Mouse (Mus musculus) neural tube, embryonic 13.5 days (tissue): Measurements from ENCODE around the gene Ranbp17. TPM values are rescaled to one million over a fixed set of nuclear protein-coding genes. Genes with fewer than 3 reads are reported as not detected.

Experiments
- ATAC-seq: fragments of 200-750 bp; cut with Nextera tagmentation; 2 replicates; pipeline ENCODE4 v1.8.0; 2017; ENCODE audit warnings: low read depth, mild to moderate bottlenecking, moderate TSS enrichment, moderate library complexity
- H3K27ac ChIP-seq: fragments of 300-500 bp; sonication (generic); replicated peaks from 2 replicates; pipeline ENCODE4 v1.5.1; 2015; ENCODE audit warnings: moderate library complexity, mild to moderate bottlenecking, inconsistent platforms
- H3K27me3 ChIP-seq: fragments of 300-500 bp; sonication (generic); 2 replicates; pipeline ENCODE4 v1.6.1; 2015; ENCODE audit warnings: mild to moderate bottlenecking, inconsistent platforms
- H3K36me3 ChIP-seq: fragments of 300-500 bp; sonication (generic); 2 replicates; pipeline ENCODE4 v1.6.1; 2015; ENCODE audit warnings: mild to moderate bottlenecking, inconsistent platforms
- H3K4me1 ChIP-seq: fragments of 300-500 bp; sonication (generic); replicated peaks from 2 replicates; pipeline ENCODE4 v1.6.1; 2015; ENCODE audit warnings: inconsistent platforms
- H3K4me2 ChIP-seq: fragments of 300-500 bp; sonication (generic); 2 replicates; pipeline ENCODE4 v1.6.1; 2015; ENCODE audit warnings: inconsistent platforms, mild to moderate bottlenecking, moderate library complexity
- H3K4me3 ChIP-seq: fragments of 300-500 bp; sonication (generic); 2 replicates; pipeline ENCODE4 v1.5.1; 2015; ENCODE audit warnings: mild to moderate bottlenecking, inconsistent platforms
- H3K9ac ChIP-seq: fragments of 300-500 bp; sonication (generic); 2 replicates; pipeline ENCODE4 v1.6.1; 2015; ENCODE audit warnings: moderate library complexity, mild to moderate bottlenecking, inconsistent platforms
- H3K9me3 ChIP-seq: fragments of 300-500 bp; sonication (generic); 2 replicates; pipeline ENCODE4 v1.6.1; 2016; ENCODE audit warnings: inconsistent platforms
- WGBS: fragments of 180-500 bp; shearing (Covaris S2); methylation state at CpG from one replicate; pipeline ENCODE4 v1.1.7; 2015; 5-methylcytosine and 5-hydroxymethylcytosine counted together
- polyA plus RNA-seq: library from polyadenylated mRNA; unstranded; fragments of >200 nt; fragmentation: Nextera tagmentation; extraction: Ambion mirVana; gene quantifications from 2 replicates; pipeline ENCODE4 v1.2.1, GENCODE M21; 2015

Ranbp17 gene
- polyA plus RNA-seq, 1 experiment from 2014 or later: 10.5 TPM

DNA sequence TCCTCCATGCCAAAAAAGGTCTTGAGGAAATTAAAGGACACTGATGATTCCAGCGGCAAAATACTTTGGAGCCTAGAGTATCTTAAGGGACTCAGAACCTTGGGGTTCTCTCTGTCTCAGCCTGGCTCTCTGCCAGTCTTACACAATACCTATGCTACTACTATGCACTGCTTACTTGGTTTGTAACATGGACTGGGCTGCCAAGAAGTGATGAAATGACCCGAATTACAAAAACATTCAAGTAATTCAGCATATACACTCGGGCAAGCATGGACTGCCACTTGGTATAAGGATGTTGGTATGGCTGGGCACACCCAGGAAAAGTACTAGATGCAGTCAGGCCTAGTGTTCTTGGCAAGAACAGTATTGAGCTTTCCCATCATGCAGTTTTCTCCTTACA is 114.8 kb downstream of the Ranbp17 start:
- Histone ChIP-seq H3K36me3 (no peaks in the 10 kb centered on the region), H3K27me3 (no peaks in the 10 kb centered on the region), H3K4me3 (no peak overlapping the region), H3K27ac (peak overlapping the region; percentile 46), H3K4me1 (peaks cover 18% of the 10 kb centered on the region), H3K9me3 (no peaks in the 10 kb centered on the region), H3K4me2 (no peak overlapping the region), H3K9ac (no peak overlapping the region)
- no peak for ATAC-seq
- 79% methylated on average over 3 of the region's 3 CpGs for WGBS

DNA sequence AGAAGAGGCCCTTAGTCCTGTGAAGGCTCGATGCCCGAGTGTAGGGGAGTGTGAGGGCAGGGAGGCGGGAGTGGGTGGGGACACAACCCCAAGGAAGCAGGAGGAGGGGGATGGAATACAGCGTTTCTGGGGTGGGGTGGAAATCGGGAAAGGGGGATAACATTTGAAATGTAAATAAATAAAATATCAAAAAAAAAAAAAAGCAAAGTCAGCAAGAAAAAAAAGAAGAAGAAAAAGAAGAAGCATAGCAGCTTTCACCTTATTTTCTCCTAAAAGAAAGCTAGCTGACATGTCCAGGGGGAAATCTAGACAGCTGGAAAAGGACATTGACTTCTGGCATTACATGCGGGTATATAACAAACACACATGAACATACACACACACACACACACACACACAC is 117.3 kb downstream of the Ranbp17 start:
- Histone ChIP-seq H3K27ac (no peak overlapping the region), H3K4me2 (no peak overlapping the region), H3K27me3 (no peaks in the 10 kb centered on the region), H3K9ac (no peak overlapping the region), H3K9me3 (no peaks in the 10 kb centered on the region), H3K4me3 (no peak overlapping the region), H3K36me3 (no peaks in the 10 kb centered on the region), H3K4me1 (peaks cover 18% of the 10 kb centered on the region)
- ATAC-seq: no peak
- 89% methylated on average over 6 of the region's 6 CpGs for WGBS

DNA sequence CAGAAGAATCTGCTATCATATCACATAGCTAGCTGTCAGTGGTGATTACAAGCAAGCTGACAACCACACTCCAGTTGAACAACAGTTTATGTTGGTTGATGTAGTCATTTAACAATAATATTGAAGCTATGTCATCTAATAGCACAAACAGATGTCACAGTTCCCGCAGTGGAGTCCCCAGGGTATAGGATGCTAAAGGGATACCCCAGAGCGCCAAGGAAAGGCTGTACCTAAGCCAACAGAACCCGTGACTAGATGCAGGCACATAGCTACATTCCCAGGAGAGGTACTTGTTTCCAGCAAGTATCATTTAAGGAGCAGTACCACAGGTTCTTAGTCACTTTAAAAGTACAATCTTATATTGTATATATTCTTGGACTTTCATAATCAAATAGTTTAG is 119.5 kb downstream of the Ranbp17 start:
- no peak for ATAC-seq
- H3K4me3 ChIP-seq: no peak overlapping the region
- 0 out of 2 replicates have a peak, but pooled peaks cover 5% of the 10 kb centered on the region for H3K4me1 ChIP-seq
- H3K27me3 ChIP-seq: no peaks in the 10 kb centered on the region
- no peaks in the 10 kb centered on the region for H3K36me3 ChIP-seq
- H3K27ac ChIP-seq: no peak overlapping the region
- no peak overlapping the region for H3K9ac ChIP-seq
- WGBS: 58% methylated on average over 3 of the region's 3 CpGs
- H3K4me2 ChIP-seq: no peak overlapping the region
- H3K9me3 ChIP-seq: no peaks in the 10 kb centered on the region

DNA sequence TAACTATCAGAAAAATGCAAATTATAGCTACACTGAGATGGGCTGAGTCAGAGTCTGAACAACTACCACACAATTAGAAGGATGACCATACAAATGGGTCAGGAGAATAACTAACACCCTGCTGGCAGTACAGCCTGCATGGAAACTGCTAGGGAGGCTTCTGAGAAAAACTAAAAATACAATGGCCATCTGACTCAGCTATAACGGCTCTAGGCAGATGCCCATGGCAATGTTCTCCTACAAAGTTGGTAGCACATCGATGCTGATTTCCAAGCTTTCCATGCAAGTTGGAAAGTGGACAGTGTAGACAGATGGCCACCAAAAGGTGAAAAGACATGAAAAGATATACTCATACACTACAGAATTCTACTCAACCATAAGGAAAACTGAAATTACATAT is 124.9 kb downstream of the Ranbp17 start:
- Histone ChIP-seq H3K4me2 (no peak overlapping the region), H3K9ac (no peak overlapping the region), H3K4me1 (no peaks in the 10 kb centered on the region), H3K4me3 (no peak overlapping the region), H3K27ac (no peak overlapping the region), H3K36me3 (no peaks in the 10 kb centered on the region), H3K27me3 (no peaks in the 10 kb centered on the region), H3K9me3 (no peaks in the 10 kb centered on the region)
- 89% methylated on average over 2 of the region's 2 CpGs for WGBS
- ATAC-seq: no peak

DNA sequence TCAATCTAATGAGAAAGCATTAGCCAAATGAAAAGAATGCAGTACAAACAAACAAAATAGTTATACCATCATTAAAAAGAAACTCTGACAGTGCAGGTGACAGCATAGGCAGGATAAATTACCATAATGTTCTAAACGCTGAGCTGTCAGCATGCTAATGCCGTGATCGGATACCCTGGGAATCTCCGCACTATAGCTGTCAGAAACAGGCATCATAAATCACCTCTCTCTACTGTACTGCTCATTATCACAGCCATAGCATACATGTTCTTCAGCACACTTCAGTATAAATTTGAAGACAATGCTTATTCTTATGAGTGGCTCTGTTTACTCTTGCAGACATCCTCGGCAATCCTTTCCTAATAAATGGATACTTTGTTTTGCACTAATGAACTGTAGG is 151.7 kb downstream of the Ranbp17 start:
- H3K27ac ChIP-seq: peak overlapping the region; percentile 43; the same call in 1 of the 2 replicates
- H3K4me3 ChIP-seq: no peak overlapping the region
- no peaks in the 10 kb centered on the region for H3K9me3 ChIP-seq
- H3K4me2 ChIP-seq: peak overlapping the region; percentile 20; the same call in 1 of the 2 replicates
- no peaks in the 10 kb centered on the region for H3K27me3 ChIP-seq
- H3K4me1 ChIP-seq: peaks cover 13% of the 10 kb centered on the region
- peak; percentile 94 for ATAC-seq
- WGBS: 21% methylated on average over 5 of the region's 5 CpGs
- H3K9ac ChIP-seq: no peak overlapping the region
- H3K36me3 ChIP-seq: no peaks in the 10 kb centered on the region

DNA sequence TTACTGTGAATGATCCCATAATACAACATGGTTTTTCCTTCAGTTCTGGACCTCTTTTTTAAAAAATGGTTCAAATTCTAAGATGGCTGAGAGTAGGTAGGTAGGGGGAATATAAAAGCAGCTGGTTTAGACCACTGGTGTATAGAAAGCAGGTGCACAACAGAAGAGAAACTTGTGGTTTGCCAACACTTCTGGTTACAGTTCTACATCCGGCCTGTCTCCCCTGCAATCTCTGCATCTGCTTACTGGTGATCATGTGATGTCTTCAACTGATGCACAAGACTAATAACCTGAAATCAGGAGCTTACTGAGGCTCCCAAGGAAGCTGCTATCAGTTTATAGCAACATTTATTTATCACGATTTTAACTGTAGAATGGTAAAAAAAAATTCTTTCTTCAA is 164.3 kb downstream of the Ranbp17 start:
- no peaks in the 10 kb centered on the region for H3K36me3 ChIP-seq
- no peaks in the 10 kb centered on the region for H3K27me3 ChIP-seq
- H3K4me1 ChIP-seq: no peaks in the 10 kb centered on the region
- no peak for ATAC-seq
- WGBS: 92% methylated on average over 2 of the region's 2 CpGs
- no peak overlapping the region for H3K4me3 ChIP-seq
- H3K9me3 ChIP-seq: no peaks in the 10 kb centered on the region
- H3K4me2 ChIP-seq: no peak overlapping the region
- H3K9ac ChIP-seq: no peak overlapping the region
- H3K27ac ChIP-seq: no peak overlapping the region

DNA sequence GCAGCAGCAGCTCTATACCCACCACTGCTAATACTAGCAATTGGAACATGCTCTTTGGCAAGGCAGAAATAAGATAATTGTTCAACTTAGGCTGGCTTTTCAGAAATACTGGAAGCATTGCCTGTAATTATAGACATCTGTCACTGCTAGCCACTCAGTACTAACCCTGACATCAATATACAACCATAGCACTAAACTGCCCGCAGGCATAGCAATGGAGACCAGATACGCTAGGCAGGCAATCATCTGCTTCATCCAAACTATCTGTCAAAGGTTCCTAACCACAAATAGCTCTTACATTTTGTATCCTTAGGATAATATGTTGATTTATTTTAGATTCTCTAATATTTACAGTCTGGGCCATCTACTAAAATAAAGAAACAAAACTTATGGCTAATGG is 171.5 kb downstream of the Ranbp17 start:
- 0 out of 2 replicates have a peak, but pooled peaks have one; percentile 27 for ATAC-seq
- 45% methylated on average over 2 of the region's 2 CpGs for WGBS
- no peak overlapping the region for H3K4me3 ChIP-seq
- no peaks in the 10 kb centered on the region for H3K27me3 ChIP-seq
- H3K9ac ChIP-seq: no peak overlapping the region
- H3K4me2 ChIP-seq: no peak overlapping the region
- peak overlapping the region; percentile 20; the same call in 1 of the 2 replicates for H3K27ac ChIP-seq
- no peaks in the 10 kb centered on the region for H3K36me3 ChIP-seq
- no peaks in the 10 kb centered on the region for H3K9me3 ChIP-seq
- peaks cover 18% of the 10 kb centered on the region for H3K4me1 ChIP-seq

DNA sequence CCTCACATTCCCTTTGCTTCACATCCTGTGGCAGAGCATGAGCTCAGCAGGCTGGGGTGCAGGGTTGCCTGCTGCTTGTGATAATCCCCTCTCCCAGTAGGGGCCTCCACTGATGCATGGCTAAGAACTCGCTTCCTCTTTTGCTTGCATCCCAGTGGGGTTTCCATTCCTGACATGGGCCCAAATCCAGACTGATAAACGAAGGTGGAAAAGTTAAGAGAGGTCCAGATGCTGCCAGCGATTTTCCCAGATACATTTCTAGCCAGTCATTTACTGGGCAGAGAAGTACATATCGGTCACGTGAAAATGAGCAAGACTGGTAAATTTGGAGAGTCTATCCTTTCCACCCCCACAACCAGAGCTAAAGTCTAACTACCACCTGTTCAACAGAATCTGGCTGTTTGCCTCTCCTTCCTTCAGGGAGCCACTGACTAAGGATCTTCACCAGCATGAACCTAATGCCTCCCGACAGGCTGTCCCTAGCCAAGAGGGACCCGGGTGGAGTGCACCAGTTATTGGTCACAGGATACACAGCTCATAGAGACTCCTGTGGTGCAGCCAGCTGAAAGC is 176.9 kb downstream of the Ranbp17 start:
- H3K36me3 ChIP-seq: no peaks in the 10 kb centered on the region

DNA sequence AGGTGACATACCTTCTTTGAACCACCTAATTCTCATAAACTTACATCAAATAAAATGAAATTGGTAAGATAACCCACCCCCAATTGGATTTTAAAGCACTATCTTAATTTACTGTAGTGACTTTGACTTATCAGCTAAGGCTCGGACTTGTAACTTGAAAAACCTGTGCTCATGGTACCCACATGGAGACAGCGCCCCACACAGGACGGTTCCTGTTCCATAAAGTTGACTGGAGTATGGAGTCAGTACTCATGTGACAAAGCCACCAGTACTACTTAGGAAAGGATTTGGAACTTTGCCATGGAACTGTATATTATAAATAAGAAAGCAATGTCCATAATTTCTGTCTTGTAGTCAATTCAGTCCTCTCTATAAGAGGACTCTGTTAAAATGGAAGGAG is 177.9 kb downstream of the Ranbp17 start:
- Histone ChIP-seq H3K4me1 (peaks cover 9% of the 10 kb centered on the region), H3K4me3 (no peak overlapping the region), H3K4me2 (no peak overlapping the region), H3K27ac (no peak overlapping the region), H3K9me3 (no peaks in the 10 kb centered on the region), H3K9ac (no peak overlapping the region), H3K27me3 (no peaks in the 10 kb centered on the region), H3K36me3 (no peaks in the 10 kb centered on the region)
- 97% methylated on average over 3 of the region's 3 CpGs for WGBS
- ATAC-seq: no peak

More for the DNA sequence above, 176.9 kb downstream of the Ranbp17 start:
- peak; percentile 61; the same call in 1 of the 2 replicates for ATAC-seq
- Histone ChIP-seq H3K4me3 (no peak overlapping the region), H3K9me3 (no peaks in the 10 kb centered on the region), H3K4me2 (no peak overlapping the region), H3K27ac (0 out of 2 replicates have a peak overlapping the region, but pooled peaks have one; percentile 3), H3K4me1 (peaks cover 11% of the 10 kb centered on the region), H3K27me3 (no peaks in the 10 kb centered on the region), H3K9ac (no peak overlapping the region)
- 43% methylated on average over 7 of the region's 7 CpGs for WGBS

DNA sequence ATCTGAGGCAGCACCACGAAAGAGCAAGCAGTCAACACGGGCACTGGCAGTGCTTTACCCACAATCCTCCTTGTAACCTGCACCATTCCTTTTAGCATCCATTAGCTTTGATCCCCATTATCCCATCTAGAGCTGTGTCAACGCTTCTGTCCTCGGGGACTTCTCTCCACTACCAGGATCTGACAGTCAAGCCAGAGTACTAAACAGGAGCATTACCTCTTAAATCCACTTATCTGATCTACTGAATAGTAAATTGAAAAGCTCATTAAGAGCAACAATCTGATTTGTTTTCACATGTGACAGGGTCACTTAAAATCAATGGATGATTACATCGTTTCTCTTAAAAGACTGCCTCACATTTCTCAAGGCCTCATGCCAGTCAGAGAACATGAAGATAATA is 181.4 kb downstream of the Ranbp17 start:
- Histone ChIP-seq H3K9ac (no peak overlapping the region), H3K4me2 (no peak overlapping the region), H3K27me3 (no peaks in the 10 kb centered on the region), H3K27ac (peak overlapping the region; percentile 52; the same call in 1 of the 2 replicates), H3K4me3 (no peak overlapping the region), H3K36me3 (no peaks in the 10 kb centered on the region), H3K9me3 (no peaks in the 10 kb centered on the region), H3K4me1 (peaks cover 13% of the 10 kb centered on the region)
- 50% methylated on average over 5 of the region's 5 CpGs for WGBS
- ATAC-seq: no peak; the same call in 1 of the 2 replicates

DNA sequence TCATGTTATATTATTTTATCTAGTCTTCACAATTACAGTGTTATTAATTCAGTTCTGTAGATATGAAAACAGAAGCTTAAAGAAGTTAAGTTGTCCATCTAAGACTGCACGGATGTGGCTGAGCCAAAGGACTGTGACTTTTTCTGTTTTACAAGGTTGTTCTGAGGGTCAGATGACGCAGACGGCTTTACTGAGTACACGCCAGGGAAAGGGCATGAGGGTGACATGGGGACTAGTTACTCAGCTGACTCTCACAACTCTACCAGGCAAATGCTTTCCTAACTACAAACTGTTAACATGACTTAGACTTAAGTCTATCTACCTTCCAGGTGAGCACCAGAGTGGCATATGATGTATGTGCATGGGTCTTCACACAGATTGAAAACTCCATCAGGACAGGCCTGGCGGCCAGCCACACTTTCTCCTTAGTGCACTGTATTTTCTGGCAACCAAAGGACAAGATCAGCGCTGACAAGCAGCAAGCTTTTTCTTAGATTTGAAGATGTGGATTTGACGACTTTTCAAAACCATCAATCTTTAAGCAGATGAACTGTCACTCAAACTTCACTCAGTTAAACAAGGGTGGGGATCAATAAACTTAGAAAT is 194.4 kb downstream of the Ranbp17 start:
- H3K9ac ChIP-seq: no peak overlapping the region
- 0 out of 2 replicates have a peak, but pooled peaks cover 5% of the 10 kb centered on the region for H3K36me3 ChIP-seq
- H3K4me2 ChIP-seq: no peak overlapping the region
- H3K4me3 ChIP-seq: no peak overlapping the region
- no peak for ATAC-seq
- no peaks in the 10 kb centered on the region for H3K4me1 ChIP-seq
- 89% methylated on average over 7 of the region's 7 CpGs for WGBS
- no peaks in the 10 kb centered on the region for H3K9me3 ChIP-seq
- no peaks in the 10 kb centered on the region for H3K27me3 ChIP-seq
- no peak overlapping the region for H3K27ac ChIP-seq

DNA sequence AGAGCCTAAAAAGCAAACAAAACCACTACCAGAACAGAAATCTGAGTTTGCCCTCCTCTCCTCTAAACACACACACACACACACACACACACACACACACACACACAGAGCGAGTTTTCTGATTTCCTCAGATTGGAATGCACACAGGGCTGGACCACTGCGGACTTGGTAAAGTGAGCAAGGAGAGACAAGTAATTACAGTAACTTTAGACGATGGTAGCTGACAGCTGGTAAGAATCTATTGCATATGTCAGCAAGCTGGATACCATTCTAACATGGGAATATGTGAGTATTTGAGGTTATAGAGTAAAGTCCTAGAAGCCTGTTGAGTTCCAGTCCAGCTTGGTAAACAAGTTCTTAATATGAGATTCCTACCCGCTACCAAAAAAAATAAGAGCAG is 204.0 kb downstream of the Ranbp17 start:
- H3K9me3 ChIP-seq: no peaks in the 10 kb centered on the region
- no peaks in the 10 kb centered on the region for H3K4me1 ChIP-seq
- no peak overlapping the region for H3K9ac ChIP-seq
- no peak overlapping the region for H3K4me3 ChIP-seq
- 78% methylated on average over 4 of the region's 4 CpGs for WGBS
- no peaks in the 10 kb centered on the region for H3K36me3 ChIP-seq
- no peak for ATAC-seq
- no peak overlapping the region for H3K27ac ChIP-seq
- H3K4me2 ChIP-seq: no peak overlapping the region
- H3K27me3 ChIP-seq: no peaks in the 10 kb centered on the region

DNA sequence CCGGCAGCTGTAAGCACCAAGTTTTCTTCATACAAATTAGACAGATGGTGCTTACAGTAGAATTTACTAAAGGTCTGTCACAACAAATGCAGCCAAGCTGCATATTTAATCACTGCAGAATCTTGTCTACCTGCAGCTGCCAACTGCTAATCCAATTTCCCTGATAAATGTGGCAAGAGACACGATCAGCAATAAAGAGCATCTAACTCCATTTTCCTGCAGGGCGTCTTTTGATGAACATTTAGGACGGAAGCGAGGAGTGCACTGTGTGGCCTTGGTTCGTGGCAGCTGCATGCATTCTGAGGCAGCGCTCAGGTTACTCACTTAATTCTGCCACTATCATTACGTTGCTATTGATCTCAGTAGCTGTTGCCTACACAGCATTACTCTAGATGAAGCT is 212.7 kb downstream of the Ranbp17 start:
- Histone ChIP-seq H3K9ac (no peak overlapping the region), H3K27me3 (no peaks in the 10 kb centered on the region), H3K27ac (peak overlapping the region; percentile 47), H3K36me3 (no peaks in the 10 kb centered on the region), H3K4me3 (no peak overlapping the region), H3K4me2 (no peak overlapping the region), H3K9me3 (no peaks in the 10 kb centered on the region), H3K4me1 (peaks cover 46% of the 10 kb centered on the region)
- peak; percentile 36; the same call in 1 of the 2 replicates for ATAC-seq
- 18% methylated on average over 8 of the region's 8 CpGs for WGBS
